Mouse (Mus musculus) megakaryocyte, embryonic 14.5 days (primary cell): ENCODE data around the gene Adam1a. TPM values are rescaled to one million over a fixed set of nuclear protein-coding genes. Genes with fewer than 3 reads are reported as not detected.
A peak's percentile ranks its signal among the peaks of the same experiment; 100 is the strongest.
"Not testable (repeated sequence)": the region's sequence is repeated elsewhere in the genome, so short reads cannot be mapped to it uniquely, and the experiment has no call there.

Source experiments
- H3K27me3 ChIP-seq: replicated peaks from 2 replicates; pipeline ENCODE3; 2012; ENCODE audit warnings: inconsistent platforms
- H3K36me3 ChIP-seq: replicated peaks from 2 replicates; pipeline ENCODE3; 2012; ENCODE audit warnings: low read length, inconsistent platforms, mixed read lengths
- H3K4me1 ChIP-seq: 2 replicates; pipeline ENCODE4 v1.6.1; 2012; ENCODE audit warnings: inconsistent platforms
- H3K4me3 ChIP-seq: replicated peaks from 2 replicates; pipeline ENCODE3; 2012; ENCODE audit warnings: moderate library complexity, mild to moderate bottlenecking, inconsistent platforms
- H3K9me3 ChIP-seq: 2 replicates; pipeline ENCODE4 v1.6.1; 2012; ENCODE audit warnings: inconsistent platforms
- FLI1 ChIP-seq: IDR thresholded peaks from 2 replicates; pipeline ENCODE4 v1.6.1; 2012; ENCODE audit warnings: low read length, inconsistent platforms, mixed read lengths
- GATA1 ChIP-seq: IDR thresholded peaks from 3 replicates; pipeline ENCODE4 v1.6.1; 2012; ENCODE audit warnings: mixed read lengths, low read length, inconsistent platforms, borderline replicate concordance
- polyA plus RNA-seq: library from polyadenylated mRNA; stranded (reverse); fragments of >175 nt; gene quantifications from 2 replicates; pipeline ENCODE4 v1.2.3, GENCODE M21; 2012; ENCODE audit warnings: low replicate concordance; ENCODE audit not compliant: insufficient read depth

Gene Adam1a
- polyA plus RNA-seq, 1 experiment, result not detected

- Histone ChIP-seq H3K9me3 (no peaks in the 10 kb centered on the region), H3K27me3 (peaks cover 22% of the 10 kb centered on the region), H3K4me3 (no peak within 1 kb of the TSS), H3K4me1 (peaks cover 43% of the 10 kb centered on the region), H3K36me3 (no peaks in the 10 kb centered on the region)
- TF ChIP-seq GATA1, result no peak
Measured at GRCm38 (mm10) chr5:121503231-121503630, 42.1 kb downstream of the Adam1a start, which contains the start of gene Adam1b. TSS of gene Adam1b (minus strand) at chr5:121503435.

GRCm38 (mm10) chr5:121501424-121501996 lies 43.8 kb downstream of the Adam1a start:
- not testable (repeated sequence) for H3K9me3 ChIP-seq, H3K36me3 ChIP-seq
- peak overlapping the region; percentile 34 for H3K4me3 ChIP-seq
- H3K4me1 ChIP-seq, result peaks cover 39% of the 10 kb centered on the region
- peaks cover 15% of the 10 kb centered on the region for H3K27me3 ChIP-seq

- Histone ChIP-seq H3K4me1 (peaks cover 39% of the 10 kb centered on the region), H3K27me3 (peaks cover 11% of the 10 kb centered on the region), H3K4me3 (peak overlapping the region; percentile 62), H3K9me3 (no peaks in the 10 kb centered on the region), H3K36me3 (no peaks in the 10 kb centered on the region)
- TF ChIP-seq GATA1, result no peak
- no peak for TF ChIP-seq FLI1
Measured at GRCm38 (mm10) chr5:121500719-121501118, 44.6 kb downstream of the Adam1a start.

- Histone ChIP-seq H3K36me3 (no peaks in the 10 kb centered on the region), H3K4me3 (no peak overlapping the region), H3K4me1 (0 out of 2 replicates have a peak, but pooled peaks cover 3% of the 10 kb centered on the region), H3K27me3 (peaks cover 34% of the 10 kb centered on the region), H3K9me3 (no peaks in the 10 kb centered on the region)
- TF ChIP-seq FLI1, result no peak
Measured at GRCm38 (mm10) chr5:121493305-121493704, 52.0 kb downstream of the Adam1a start.

- H3K4me3 ChIP-seq, result no peak overlapping the region
- no peak for TF ChIP-seq GATA1
- no peak for TF ChIP-seq FLI1
- H3K9me3 ChIP-seq, result no peaks in the 10 kb centered on the region
- H3K36me3 ChIP-seq, result no peaks in the 10 kb centered on the region
- H3K27me3 ChIP-seq, result peaks cover 43% of the 10 kb centered on the region
- peaks cover 4% of the 10 kb centered on the region for H3K4me1 ChIP-seq
Measured at GRCm38 (mm10) chr5:121484801-121485200, 60.5 kb downstream of the Adam1a start.

- no peak overlapping the region for H3K4me3 ChIP-seq
- H3K4me1 ChIP-seq, result peaks cover 28% of the 10 kb centered on the region
- peaks cover 11% of the 10 kb centered on the region for H3K27me3 ChIP-seq
- H3K36me3 ChIP-seq, result no peaks in the 10 kb centered on the region
- TF ChIP-seq GATA1 (no peak), FLI1 (no peak)
- no peaks in the 10 kb centered on the region for H3K9me3 ChIP-seq
Measured at GRCm38 (mm10) chr5:121477680-121478079, 67.6 kb downstream of the Adam1a start.

- TF ChIP-seq FLI1 (no peak), GATA1 (no peak)
- Histone ChIP-seq H3K27me3 (no peaks in the 10 kb centered on the region), H3K9me3 (no peaks in the 10 kb centered on the region), H3K4me1 (peaks cover 37% of the 10 kb centered on the region), H3K36me3 (no peaks in the 10 kb centered on the region), H3K4me3 (no peak overlapping the region)
Measured at GRCm38 (mm10) chr5:121476040-121476439, 69.2 kb downstream of the Adam1a start.

- no peaks in the 10 kb centered on the region for H3K36me3 ChIP-seq
- H3K27me3 ChIP-seq, result peaks cover 2% of the 10 kb centered on the region
- TF ChIP-seq FLI1 (no peak), GATA1 (no peak)
- no peak overlapping the region for H3K4me3 ChIP-seq
- H3K4me1 ChIP-seq, result peaks cover 48% of the 10 kb centered on the region
- no peaks in the 10 kb centered on the region for H3K9me3 ChIP-seq
Measured at GRCm38 (mm10) chr5:121474610-121475009, 70.7 kb downstream of the Adam1a start.

- no peaks in the 10 kb centered on the region for H3K36me3 ChIP-seq
- no peak for TF ChIP-seq FLI1
- TF ChIP-seq GATA1, result no peak
- peaks cover 50% of the 10 kb centered on the region for H3K4me1 ChIP-seq
- H3K9me3 ChIP-seq, result no peaks in the 10 kb centered on the region
- peaks cover 2% of the 10 kb centered on the region for H3K27me3 ChIP-seq
- no peak overlapping the region for H3K4me3 ChIP-seq
Measured at GRCm38 (mm10) chr5:121472411-121472810, 72.9 kb downstream of the Adam1a start.

GRCm38 (mm10) chr5:121469566-121469965 lies 75.7 kb downstream of the Adam1a start:
- Histone ChIP-seq H3K4me3 (peak overlapping the region; percentile 40), H3K27me3 (peaks cover 2% of the 10 kb centered on the region), H3K36me3 (no peaks in the 10 kb centered on the region), H3K9me3 (no peaks in the 10 kb centered on the region), H3K4me1 (peaks cover 31% of the 10 kb centered on the region)
- TF ChIP-seq GATA1 (no peak), FLI1 (no peak)

Other genes starting within 250 kb of the Adam1a start
- 34.2 and 34.9 TPM in 2 replicates for gene Trafd1, start 159.8 kb downstream of the Adam1a start, polyA plus RNA-seq
- 1.0 TPM in 1 of 2 replicates, not detected in the other for gene Naa25, start 147.5 kb downstream of the Adam1a start, polyA plus RNA-seq
- 0.93 TPM in 1 of 2 replicates, not detected in the other for gene Tmem116, start 93.6 kb downstream of the Adam1a start, polyA plus RNA-seq
- gene Erp29, start 93.0 kb downstream of the Adam1a start, polyA plus RNA-seq, result 132 and 257 TPM in 2 replicates
- 0.07 TPM in 1 of 2 replicates, not detected in the other for gene Adam1b, start 42.0 kb downstream of the Adam1a start, polyA plus RNA-seq
- not detected in 2 replicates for gene Gm42878, start within 50 bp of the Adam1a start, polyA plus RNA-seq
- gene Mapkapk5, start 423 bp upstream of the Adam1a start, polyA plus RNA-seq, result 54.2 and 85.9 TPM in 2 replicates
- 768 and 846 TPM in 2 replicates for gene Aldh2, start 48.3 kb upstream of the Adam1a start, polyA plus RNA-seq
- gene Acad12, start 73.5 kb upstream of the Adam1a start, polyA plus RNA-seq, result 2.2 and 2.6 TPM in 2 replicates
- 3.4 TPM in 1 of 2 replicates, not detected in the other for gene Acad10, start 115.0 kb upstream of the Adam1a start, polyA plus RNA-seq
- 9.6 and 10.7 TPM in 2 replicates for gene Brap, start 115.1 kb upstream of the Adam1a start, polyA plus RNA-seq
- gene Atxn2, start 165.9 kb upstream of the Adam1a start, polyA plus RNA-seq, result 42.8 and 45.7 TPM in 2 replicates